Mouse (Mus musculus) CH12.LX (cell line): ENCODE data around the gene Sec14l4.
A peak's percentile ranks its signal among the peaks of the same experiment; 100 is the strongest.

Experiments
- CHD2 ChIP-seq: IDR thresholded peaks from 2 replicates; pipeline ENCODE4 v1.6.1; 2011; ENCODE audit warnings: low read length, improper control_type of control experiment
- CTCF ChIP-seq, 2 experiments: IDR thresholded peaks in 1 of 2; conservative IDR thresholded peaks in 1 of 2; 2 replicates each; pipeline ENCODE4 v1.5.1; 2011 to 2012; ENCODE audit warnings: low read depth in 2 of 2, low read length in 2 of 2, improper control_type of control experiment in 1 of 2, inconsistent platforms in 1 of 2, mild to moderate bottlenecking in 1 of 2, moderate library complexity in 1 of 2
- EP300 ChIP-seq: IDR thresholded peaks from 2 replicates; pipeline ENCODE4 v1.6.1; 2011; ENCODE audit warnings: low read length, improper control_type of control experiment
- KAT2A ChIP-seq: IDR thresholded peaks from 2 replicates; pipeline ENCODE4 v1.6.1; 2012; ENCODE audit warnings: low read length, improper control_type of control experiment, inconsistent platforms; ENCODE audit not compliant: insufficient replicate concordance
- MXI1 ChIP-seq: IDR thresholded peaks from 2 replicates; pipeline ENCODE4 v1.6.1; 2011; ENCODE audit warnings: mild to moderate bottlenecking, low read depth, low read length, improper control_type of control experiment
- POLR2A ChIP-seq: IDR thresholded peaks from 2 replicates; pipeline ENCODE4 v1.6.1; 2011; ENCODE audit warnings: low read depth, mild to moderate bottlenecking, improper control_type of control experiment, low read length
- SIN3A ChIP-seq: IDR thresholded peaks from 2 replicates; pipeline ENCODE4 v1.6.1; 2012; ENCODE audit warnings: low read length, improper control_type of control experiment, inconsistent platforms
- TCF12 ChIP-seq: IDR thresholded peaks from 2 replicates; pipeline ENCODE4 v1.6.1; 2014; ENCODE audit warnings: low read depth, mild to moderate bottlenecking, inconsistent platforms, low read length, improper control_type of control experiment
- ZKSCAN1 ChIP-seq: IDR thresholded peaks from 2 replicates; pipeline ENCODE4 v1.6.1; 2012; ENCODE audit warnings: low read depth, inconsistent platforms, low read length, improper control_type of control experiment, borderline replicate concordance

DNA sequence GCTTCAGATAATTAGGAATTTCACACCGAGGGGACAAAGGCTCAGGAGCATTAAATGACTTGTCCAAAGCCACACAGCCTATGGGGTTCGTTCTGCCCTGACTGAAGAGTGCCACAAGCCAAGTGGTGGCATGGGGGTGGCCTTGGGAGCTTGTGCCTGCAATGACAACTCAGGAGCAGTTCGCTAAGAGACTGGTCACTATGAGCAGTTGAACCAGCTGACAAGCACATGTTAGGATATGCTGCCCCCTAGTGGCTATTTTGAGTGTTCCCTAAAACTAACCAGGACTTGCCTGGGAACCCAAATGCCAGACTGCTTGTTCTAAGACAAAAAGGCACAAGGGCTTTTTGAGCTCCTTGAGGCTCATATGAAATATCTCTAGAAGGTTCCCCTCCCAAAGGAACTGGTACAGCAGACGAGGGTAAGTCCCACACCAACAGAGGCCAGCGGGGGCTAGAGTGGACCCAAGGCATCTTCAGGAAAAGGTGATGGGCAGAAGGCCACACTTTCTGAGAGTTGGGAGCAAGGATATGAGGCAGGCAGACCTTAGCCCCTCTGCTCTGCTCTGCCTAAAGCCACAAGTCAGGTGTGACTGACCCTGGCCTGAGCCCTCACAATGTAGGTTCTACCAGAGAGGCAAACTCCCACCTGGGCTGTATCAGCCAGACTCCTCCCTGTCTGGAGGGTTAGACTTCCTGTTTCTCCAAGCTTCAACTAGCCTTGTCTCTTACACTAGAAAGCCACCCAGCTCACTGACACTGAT, 52.2 kb downstream of the Sec14l4 start:
- TF ChIP-seq CTCF (conservative IDR thresholded peaks at IDR 0.05 in 1 of 2, IDR thresholded peaks at IDR 0.05 in 1 of 2; ENCODE audit: low read depth in 2 of 2, low read length in 2 of 2): peak; percentile 94 to 99
- no peak for TF ChIP-seq SIN3A
- TF ChIP-seq KAT2A: no peak
- TF ChIP-seq EP300: no peak
- no peak for TF ChIP-seq POLR2A
- peak; percentile 34; the same call in 1 of the 2 replicates for TF ChIP-seq TCF12
- TF ChIP-seq CHD2: no peak
- no peak for TF ChIP-seq ZKSCAN1
- TF ChIP-seq MXI1: no peak
